Mouse (Mus musculus): ENCODE measurements around the gene Limd1. TPM values are rescaled to one million over a fixed set of nuclear protein-coding genes. Genes with fewer than 3 reads are reported as not detected.

The Limd1 gene
- polyA plus RNA-seq, 1 experiment from 2014 or later = 52.3 TPM

DNA sequence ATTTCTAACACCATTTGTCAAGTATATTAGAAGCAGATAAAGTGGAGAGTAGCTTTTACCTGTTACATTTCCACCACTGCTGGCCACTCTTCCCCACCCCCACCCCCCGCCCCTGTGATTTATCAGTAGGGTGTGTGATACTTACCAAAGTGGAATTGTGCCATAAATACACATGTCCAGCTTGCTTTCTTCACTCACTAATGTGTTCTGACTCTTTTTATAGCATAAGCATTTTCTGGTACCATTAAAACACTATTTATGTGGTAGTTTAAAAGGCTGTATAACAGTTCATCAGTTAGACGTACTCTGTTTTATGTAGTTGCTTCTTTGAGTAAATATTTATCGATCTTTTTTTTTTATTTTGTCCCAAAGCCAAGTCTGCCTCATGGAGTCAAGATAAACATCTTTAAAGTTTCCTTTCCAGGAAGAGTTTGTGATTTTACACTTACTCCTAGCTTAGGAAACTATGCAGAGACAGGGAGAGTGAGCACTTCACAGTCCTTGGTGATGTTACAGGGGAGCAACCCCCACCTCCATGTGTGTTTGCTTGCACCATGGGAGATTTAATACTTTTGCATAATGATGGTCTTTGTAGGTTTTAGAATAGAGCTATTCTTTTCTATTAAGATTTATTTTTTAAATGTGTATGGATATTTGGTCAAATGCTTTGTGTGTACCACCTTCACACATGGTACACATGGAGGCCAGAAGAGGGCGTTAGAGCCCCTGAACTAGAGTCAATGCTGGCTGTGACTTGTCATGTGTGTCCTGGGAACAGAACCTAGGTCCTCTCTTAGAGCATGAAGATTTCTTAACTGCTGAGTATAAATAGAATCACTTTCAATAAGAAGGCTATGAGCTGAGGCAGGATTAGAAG is 28.0 kb downstream of the Limd1 start:
- Histone ChIP-seq H3K9ac (no peak overlapping the region), H3K4me3 (replicated peaks) (no peak overlapping the region), H3K4me1 (replicated peaks) (peaks cover 11% of the 10 kb centered on the region; the same call in 1 of the 2 replicates), H3K27me3 (replicated peaks) (no peaks in the 10 kb centered on the region), H3K9me3 (no peaks in the 10 kb centered on the region), H3K4me2 (replicated peaks) (no peak overlapping the region), H3K27ac (peak overlapping the region; percentile 34; the same call in 1 of the 2 replicates), H3K36me3 (peaks cover 10% of the 10 kb centered on the region; the same call in 1 of the 2 replicates)
- ATAC-seq = peak; percentile 51
- WGBS = 35% methylated on average over 4 of the region's 4 CpGs

DNA sequence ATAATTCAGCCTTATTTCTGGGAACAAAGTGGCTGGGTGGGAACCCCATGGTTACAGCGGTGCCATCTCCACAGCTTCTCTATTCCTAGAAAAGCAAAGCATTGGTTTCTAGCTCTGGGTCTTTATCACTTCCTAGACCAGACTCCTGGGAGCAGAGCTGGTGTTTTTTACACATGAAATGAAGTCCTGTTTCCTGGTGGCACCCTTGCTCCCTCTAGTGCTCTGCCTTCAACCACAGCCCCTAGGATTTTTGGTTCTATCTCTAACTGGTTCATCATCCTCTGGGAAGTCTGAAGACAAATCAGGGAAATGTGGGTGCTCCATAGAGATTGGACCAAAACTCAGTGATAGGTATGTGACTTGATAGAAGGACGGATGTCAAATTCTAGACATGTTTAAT is 28.9 kb downstream of the Limd1 start:
- Histone ChIP-seq H3K27ac (peak overlapping the region; percentile 34; the same call in 1 of the 2 replicates), H3K27me3 (replicated peaks) (no peaks in the 10 kb centered on the region), H3K36me3 (peaks cover 16% of the 10 kb centered on the region; the same call in 1 of the 2 replicates), H3K4me2 (replicated peaks) (no peak overlapping the region), H3K4me1 (replicated peaks) (peaks cover 11% of the 10 kb centered on the region; the same call in 1 of the 2 replicates), H3K4me3 (replicated peaks) (no peak overlapping the region), H3K9me3 (no peaks in the 10 kb centered on the region), H3K9ac (no peak overlapping the region)
- no peak for ATAC-seq
- 84% methylated on average over 2 of the region's 2 CpGs for WGBS

DNA sequence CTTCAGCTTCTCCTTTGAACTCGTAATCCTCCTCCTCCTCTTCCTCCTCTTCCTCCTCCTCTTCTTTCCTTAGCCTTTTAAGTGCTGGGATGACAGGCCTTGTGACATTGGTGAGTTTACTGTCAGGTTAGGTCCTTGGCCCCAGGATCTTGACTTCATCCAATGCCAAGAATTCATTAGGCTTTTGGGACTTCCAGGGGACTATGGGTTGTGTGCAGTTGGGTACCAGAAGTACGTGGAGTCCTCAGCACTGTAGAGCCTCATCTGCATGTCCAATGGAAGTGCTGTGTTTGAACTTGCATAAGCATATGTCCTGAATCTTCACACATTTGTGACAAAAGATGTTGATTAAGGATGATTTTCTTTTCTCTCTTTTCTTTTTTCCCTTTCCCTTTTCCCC is 30.5 kb downstream of the Limd1 start:
- peaks cover 14% of the 10 kb centered on the region for H3K36me3 ChIP-seq
- H3K4me3 ChIP-seq (replicated peaks) = no peak overlapping the region
- no peak for ATAC-seq
- H3K9me3 ChIP-seq = no peaks in the 10 kb centered on the region
- no peak overlapping the region for H3K4me2 ChIP-seq (replicated peaks)
- H3K9ac ChIP-seq = no peak overlapping the region
- no peaks in the 10 kb centered on the region for H3K27me3 ChIP-seq (replicated peaks)
- 90% methylated on average over 2 of the region's 2 CpGs for WGBS
- H3K4me1 ChIP-seq (replicated peaks) = peaks cover 11% of the 10 kb centered on the region; the same call in 1 of the 2 replicates
- H3K27ac ChIP-seq = no peak overlapping the region

DNA sequence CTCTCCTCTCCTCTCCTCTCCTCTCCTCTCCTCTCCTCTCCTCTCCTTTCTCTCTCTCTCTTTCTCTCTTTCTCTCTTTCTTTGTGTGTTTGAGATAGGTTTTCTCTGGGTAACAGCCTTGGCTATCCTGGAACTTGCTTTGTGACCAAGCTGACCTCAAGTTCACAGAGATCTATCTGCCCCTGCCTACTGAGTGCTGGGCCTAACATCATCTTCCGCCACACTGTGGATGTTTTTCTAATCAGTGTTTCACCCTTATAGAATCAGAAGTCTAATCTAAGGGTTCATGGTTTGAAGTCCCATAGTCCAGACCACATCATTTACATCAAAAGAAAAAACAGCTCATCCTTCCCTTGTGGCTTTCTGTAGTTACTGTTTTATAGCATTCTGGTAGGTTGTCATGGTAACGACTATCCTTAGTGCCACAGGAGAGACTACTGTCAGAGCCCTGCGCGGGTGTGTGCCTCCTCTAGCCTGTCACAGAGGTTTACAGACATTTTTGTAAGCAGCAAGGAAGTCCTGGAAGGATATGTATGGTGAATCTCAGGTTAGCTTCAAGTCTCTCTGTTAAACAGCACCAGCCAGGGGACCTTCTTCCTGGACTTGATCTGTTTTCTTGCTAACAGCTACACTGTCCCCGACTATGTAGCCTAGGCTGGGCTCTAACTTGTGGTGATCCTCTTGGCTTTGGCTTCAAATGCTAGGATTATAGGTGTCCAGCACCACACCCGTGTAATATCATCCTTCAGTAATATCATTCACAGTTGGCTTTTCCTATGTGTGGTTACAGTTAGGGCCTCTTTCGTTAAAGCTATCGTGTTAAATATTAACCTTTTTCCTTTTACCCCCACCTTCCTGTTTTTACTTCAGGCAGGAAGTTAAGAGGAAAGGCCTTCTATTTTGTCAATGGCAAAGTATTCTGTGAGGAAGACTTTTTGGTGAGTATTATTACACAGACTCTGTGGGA is 31.4 kb downstream of the Limd1 start:
- peaks cover 15% of the 10 kb centered on the region for H3K36me3 ChIP-seq
- peaks cover 8% of the 10 kb centered on the region; the same call in 1 of the 2 replicates for H3K4me1 ChIP-seq (replicated peaks)
- peak overlapping the region; percentile 54 for H3K27ac ChIP-seq
- 56% methylated on average over 8 of the region's 8 CpGs for WGBS
- H3K4me3 ChIP-seq (replicated peaks) = no peak overlapping the region
- H3K9ac ChIP-seq = no peak overlapping the region
- H3K27me3 ChIP-seq (replicated peaks) = no peaks in the 10 kb centered on the region
- no peaks in the 10 kb centered on the region for H3K9me3 ChIP-seq
- H3K4me2 ChIP-seq (replicated peaks) = peak overlapping the region; percentile 31
- ATAC-seq = peak; percentile 74

DNA sequence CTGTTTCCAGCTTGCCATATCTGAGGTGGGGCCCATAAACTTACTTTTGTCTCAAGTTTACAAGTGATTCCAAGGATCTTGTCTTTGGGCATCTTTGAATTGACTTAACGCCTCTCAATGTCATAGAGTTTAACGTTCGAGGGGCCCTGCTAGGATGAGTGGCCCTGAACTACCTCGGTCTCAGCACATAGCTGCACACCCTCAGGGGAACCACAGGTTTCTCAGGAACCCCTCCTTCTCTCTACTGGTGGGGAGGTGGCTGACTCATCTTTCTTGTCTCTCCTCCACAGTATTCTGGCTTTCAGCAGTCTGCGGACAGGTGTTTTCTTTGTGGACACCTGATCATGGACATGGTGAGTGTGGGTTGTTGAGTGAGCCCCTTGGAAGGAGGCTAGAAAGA is 32.4 kb downstream of the Limd1 start:
- Histone ChIP-seq H3K9ac (no peak overlapping the region), H3K4me1 (replicated peaks) (peaks cover under 1% of the 10 kb centered on the region; the same call in 1 of the 2 replicates), H3K4me2 (replicated peaks) (no peak overlapping the region), H3K9me3 (no peaks in the 10 kb centered on the region), H3K36me3 (peaks cover 17% of the 10 kb centered on the region), H3K27ac (no peak overlapping the region), H3K27me3 (replicated peaks) (no peaks in the 10 kb centered on the region), H3K4me3 (replicated peaks) (no peak overlapping the region)
- 82% methylated on average over 5 of the region's 5 CpGs for WGBS
- no peak for ATAC-seq

DNA sequence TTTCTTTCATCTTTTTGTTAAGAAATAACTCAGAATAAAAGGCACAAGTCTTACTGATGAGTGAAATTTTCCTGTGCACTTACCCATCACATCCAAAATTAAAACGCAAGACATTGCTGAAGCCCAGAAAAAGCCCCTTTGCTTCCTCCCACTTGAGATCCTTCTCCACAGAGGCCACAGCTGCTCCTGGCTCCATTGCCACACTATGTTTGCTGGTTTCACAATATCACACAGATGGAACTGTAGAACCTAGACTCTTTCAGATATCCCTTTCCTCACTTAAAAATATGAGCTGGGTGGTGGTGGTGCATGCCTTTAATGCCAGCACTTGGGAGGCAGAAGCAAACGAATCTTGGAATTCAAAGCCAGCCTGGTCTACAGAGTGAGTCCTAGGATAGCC is 34.0 kb downstream of the Limd1 start:
- WGBS = 76% methylated on average over 2 of the region's 2 CpGs
- no peaks in the 10 kb centered on the region for H3K9me3 ChIP-seq
- no peak overlapping the region for H3K4me3 ChIP-seq (replicated peaks)
- H3K27ac ChIP-seq = no peak overlapping the region
- H3K27me3 ChIP-seq (replicated peaks) = no peaks in the 10 kb centered on the region
- peaks cover 24% of the 10 kb centered on the region for H3K36me3 ChIP-seq
- no peak overlapping the region for H3K9ac ChIP-seq
- no peak for ATAC-seq
- no peak overlapping the region for H3K4me2 ChIP-seq (replicated peaks)
- H3K4me1 ChIP-seq (replicated peaks) = no peaks in the 10 kb centered on the region

DNA sequence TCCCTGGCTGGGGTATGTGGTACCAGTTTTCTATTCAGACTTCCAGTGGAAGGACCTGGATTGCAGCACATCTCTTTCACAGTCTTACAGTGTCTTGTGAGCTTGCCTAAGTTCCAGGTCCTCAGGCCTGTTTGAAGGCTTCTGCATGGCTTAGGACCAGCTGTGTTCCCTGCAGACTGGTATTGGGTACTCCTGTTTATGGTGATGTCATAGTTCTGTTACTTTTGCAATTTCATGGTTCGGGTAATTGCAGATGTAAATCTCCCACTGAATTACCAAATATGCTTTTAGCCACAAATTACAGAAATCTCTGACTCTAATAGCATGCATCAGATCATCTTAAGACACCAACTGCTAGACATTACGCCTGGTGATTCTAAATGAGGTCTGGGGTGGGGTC is 36.6 kb downstream of the Limd1 start:
- H3K27ac ChIP-seq = no peak overlapping the region
- H3K4me3 ChIP-seq (replicated peaks) = no peak overlapping the region
- no peaks in the 10 kb centered on the region for H3K9me3 ChIP-seq
- peaks cover 4% of the 10 kb centered on the region; the same call in 1 of the 2 replicates for H3K4me1 ChIP-seq (replicated peaks)
- H3K27me3 ChIP-seq (replicated peaks) = no peaks in the 10 kb centered on the region
- H3K9ac ChIP-seq = no peak overlapping the region
- H3K4me2 ChIP-seq (replicated peaks) = no peak overlapping the region
- ATAC-seq = no peak
- 81% methylated on average over 2 of the region's 2 CpGs for WGBS
- H3K36me3 ChIP-seq = peaks cover 35% of the 10 kb centered on the region

DNA sequence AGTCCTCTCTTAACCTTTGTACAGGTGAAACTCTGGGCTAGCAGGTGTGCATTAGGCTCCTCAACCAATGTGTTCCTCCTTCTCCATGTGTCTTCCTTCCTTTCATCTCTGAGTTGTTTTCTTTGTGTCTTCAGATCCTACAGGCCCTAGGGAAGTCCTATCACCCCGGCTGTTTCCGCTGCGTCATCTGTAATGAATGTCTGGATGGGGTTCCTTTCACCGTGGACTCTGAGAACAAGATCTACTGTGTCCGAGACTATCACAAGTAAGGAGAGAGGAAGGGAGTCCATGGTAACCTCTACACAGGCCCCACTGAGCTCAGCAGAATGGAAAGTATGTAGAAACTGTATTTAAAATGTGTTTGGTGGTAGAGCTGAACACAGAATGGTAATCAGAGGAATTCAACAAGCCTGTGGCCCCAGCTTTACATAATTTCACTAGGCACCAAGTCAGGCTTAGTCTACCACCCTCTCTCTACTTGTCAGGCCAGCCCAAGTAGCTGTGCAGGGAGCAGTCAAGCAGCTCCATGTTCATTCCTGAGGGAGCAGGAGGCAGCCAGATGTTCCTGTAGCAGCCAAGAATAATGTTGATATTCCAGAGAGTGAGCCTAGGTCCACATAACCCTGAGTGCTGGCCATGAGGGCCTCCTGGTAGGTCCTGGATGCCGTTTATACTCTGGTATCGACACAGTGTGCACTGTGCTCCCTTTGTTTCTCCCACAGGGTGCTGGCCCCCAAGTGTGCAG is 38.3 kb downstream of the Limd1 start:
- Histone ChIP-seq H3K4me3 (replicated peaks) (no peak overlapping the region), H3K36me3 (peaks cover 37% of the 10 kb centered on the region), H3K9me3 (no peaks in the 10 kb centered on the region), H3K27ac (no peak overlapping the region), H3K4me1 (replicated peaks) (peaks cover 7% of the 10 kb centered on the region), H3K9ac (no peak overlapping the region), H3K27me3 (replicated peaks) (no peaks in the 10 kb centered on the region), H3K4me2 (replicated peaks) (no peak overlapping the region)
- 89% methylated on average over 7 of the region's 7 CpGs for WGBS
- no peak for ATAC-seq

DNA sequence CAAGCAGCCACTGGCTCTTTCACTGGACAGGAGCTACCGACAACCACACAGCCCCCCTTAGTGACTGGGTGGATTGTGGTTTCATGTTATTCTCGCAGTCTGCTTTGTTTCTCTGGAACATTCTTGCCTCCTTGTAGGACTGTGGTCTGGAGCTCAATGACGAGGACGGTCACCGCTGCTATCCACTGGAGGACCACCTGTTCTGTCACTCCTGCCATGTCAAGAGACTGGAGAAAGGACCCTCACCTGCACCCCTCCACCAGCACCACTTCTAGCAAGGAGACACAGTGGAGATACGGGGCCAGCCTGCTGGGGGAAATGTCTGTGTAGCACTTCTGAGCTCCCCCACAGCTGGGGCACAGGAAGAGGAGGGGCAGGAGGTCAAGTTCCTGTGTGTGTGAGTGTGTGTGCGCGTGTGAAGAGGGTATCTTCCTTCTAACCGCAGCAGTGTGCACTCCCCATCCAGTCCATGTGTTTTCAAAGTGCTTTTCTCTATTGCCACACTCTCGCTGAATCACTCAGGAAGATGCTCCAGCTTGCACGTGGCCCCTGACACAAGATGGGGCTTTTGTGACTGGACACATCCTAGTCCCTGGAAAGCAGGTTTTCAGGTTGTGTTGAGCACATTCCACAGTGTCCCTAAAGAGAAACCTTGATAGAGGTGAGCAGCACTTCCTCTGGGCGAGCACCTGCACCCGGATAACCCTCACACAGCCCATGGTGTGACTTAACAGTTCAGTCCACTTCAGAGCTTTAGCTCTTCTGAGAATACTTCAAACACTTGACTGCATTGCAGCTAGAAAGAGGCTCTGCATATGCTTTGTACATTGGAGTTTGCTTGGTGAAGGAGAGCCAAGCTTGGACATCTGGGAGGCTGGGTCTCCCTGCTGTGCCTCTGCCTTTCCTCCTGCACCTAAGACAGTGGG is 40.7 kb downstream of the Limd1 start:
- ATAC-seq = no peak
- H3K4me3 ChIP-seq (replicated peaks) = no peak overlapping the region
- no peak overlapping the region for H3K9ac ChIP-seq
- H3K4me1 ChIP-seq (replicated peaks) = peaks cover 7% of the 10 kb centered on the region
- H3K36me3 ChIP-seq = peaks cover 25% of the 10 kb centered on the region
- no peak overlapping the region for H3K27ac ChIP-seq
- no peaks in the 10 kb centered on the region for H3K27me3 ChIP-seq (replicated peaks)
- H3K9me3 ChIP-seq = no peaks in the 10 kb centered on the region
- no peak overlapping the region for H3K4me2 ChIP-seq (replicated peaks)
- 80% methylated on average over 13 of the region's 13 CpGs for WGBS

DNA sequence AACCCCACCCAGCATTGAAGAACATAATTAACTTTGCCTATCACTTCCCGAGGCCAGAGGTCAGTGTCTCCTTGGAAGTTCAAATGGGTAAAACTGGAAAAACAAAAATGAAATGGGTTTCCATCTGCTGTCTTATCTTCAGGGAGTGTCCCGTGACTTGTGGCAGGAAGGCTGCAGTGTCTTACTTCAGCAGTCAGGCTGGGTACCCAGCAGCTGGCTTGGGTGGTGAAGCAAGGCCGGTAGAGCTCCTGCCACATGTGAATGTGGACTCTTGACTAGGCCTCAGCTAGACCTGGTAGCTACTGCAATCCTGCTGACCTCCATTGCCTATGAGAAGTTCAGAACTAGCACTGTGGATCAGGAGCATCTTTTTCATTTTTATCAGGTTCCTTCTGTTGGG is 42.2 kb downstream of the Limd1 start:
- no peak overlapping the region for H3K4me2 ChIP-seq (replicated peaks)
- no peak overlapping the region for H3K4me3 ChIP-seq (replicated peaks)
- peaks cover 22% of the 10 kb centered on the region for H3K36me3 ChIP-seq
- no peaks in the 10 kb centered on the region for H3K9me3 ChIP-seq
- ATAC-seq = peak; percentile 63
- peaks cover 7% of the 10 kb centered on the region for H3K4me1 ChIP-seq (replicated peaks)
- 56% methylated on average over 3 of the region's 3 CpGs for WGBS
- H3K27ac ChIP-seq = peak overlapping the region; percentile 34; the same call in 1 of the 2 replicates
- H3K27me3 ChIP-seq (replicated peaks) = no peaks in the 10 kb centered on the region
- no peak overlapping the region for H3K9ac ChIP-seq

DNA sequence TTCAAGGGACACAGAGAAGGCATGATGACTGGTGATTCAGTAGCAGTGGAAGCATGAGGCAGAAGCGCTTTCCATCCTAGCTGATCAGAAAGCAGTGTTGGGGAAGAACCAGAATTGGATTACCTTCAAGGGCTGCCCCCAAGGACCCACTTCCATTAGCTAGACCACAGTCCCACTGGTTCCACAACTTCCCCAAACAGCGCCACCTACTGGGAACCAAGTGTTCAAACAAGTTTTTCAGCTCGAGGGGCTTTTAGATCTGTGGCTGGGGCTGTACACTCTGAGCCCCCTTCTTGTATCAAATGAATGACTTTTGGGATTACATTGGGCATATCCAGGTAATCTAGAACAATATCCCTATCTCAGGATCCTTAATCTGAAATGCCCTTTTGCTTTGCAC is 45.2 kb downstream of the Limd1 start:
- Histone ChIP-seq H3K4me2 (replicated peaks) (no peak overlapping the region), H3K27ac (no peak overlapping the region), H3K9ac (no peak overlapping the region), H3K9me3 (no peaks in the 10 kb centered on the region), H3K4me1 (replicated peaks) (peaks cover 7% of the 10 kb centered on the region), H3K27me3 (replicated peaks) (no peaks in the 10 kb centered on the region), H3K36me3 (peaks cover 14% of the 10 kb centered on the region), H3K4me3 (replicated peaks) (no peak overlapping the region)
- no peak for ATAC-seq
- 37% methylated on average over 3 of the region's 3 CpGs for WGBS
